Mouse (Mus musculus) CH12.LX (cell line): ENCODE measurements at regions not wholly inside any gene's neighbourhood (a gene's known extent, or its start where the extent isn't known, plus 50 kb on each side); places are given as distances from the start of the nearest gene placed in this dataset.

ENCODE experiments used
- DNase-seq: peaks from one replicate; pipeline ENCODE4 v3.0.0-alpha.2; 2013; ENCODE audit errors: extremely low read depth
- H3K27ac ChIP-seq: 2 replicates; pipeline ENCODE4 v1.5.1; 2012; ENCODE audit warnings: low read depth, mild to moderate bottlenecking, control low read depth, moderate library complexity; ENCODE audit not compliant: insufficient read depth
- H3K27me3 ChIP-seq: replicated peaks from 2 replicates; pipeline ENCODE3; 2012; ENCODE audit warnings: inconsistent platforms
- H3K36me3 ChIP-seq, 2 experiments: replicated peaks in 1 of 2; 2 replicates each; pipeline versions ENCODE3 to v1.6.1; 2012; ENCODE audit warnings: inconsistent platforms in 1 of 2, low read length in 1 of 2, mild to moderate bottlenecking in 1 of 2, mixed read lengths in 1 of 2, moderate library complexity in 1 of 2; ENCODE audit not compliant: control insufficient read depth in 1 of 2, insufficient read depth in 1 of 2
- H3K4me1 ChIP-seq, 2 experiments: 2 replicates each; pipeline ENCODE4 v1.6.1; 2012; ENCODE audit warnings: inconsistent platforms in 1 of 2, moderate library complexity in 1 of 2; ENCODE audit not compliant: insufficient read depth in 2 of 2, control insufficient read depth in 1 of 2
- H3K4me2 ChIP-seq: 2 replicates; pipeline ENCODE4 v1.6.1; 2012; ENCODE audit warnings: low read depth, mild to moderate bottlenecking, control low read depth; ENCODE audit not compliant: poor library complexity, insufficient read depth, severe bottlenecking
- H3K4me3 ChIP-seq, 3 experiments: fragments of 150-350 bp in 1 of 3; sonication (generic) in 1 of 3; replicated peaks in 1 of 3; 2 replicates each; pipeline versions ENCODE3 to v1.5.1; 2011 to 2012; ENCODE audit warnings: low read depth in 2 of 3, low read length in 2 of 3, mild to moderate bottlenecking in 2 of 3, moderate library complexity in 2 of 3, control low read depth in 1 of 3, improper control_type of control experiment in 1 of 3, inconsistent platforms in 1 of 3, mixed read lengths in 1 of 3; ENCODE audit not compliant: poor library complexity in 1 of 3
- H3K79me2 ChIP-seq: replicated peaks from 2 replicates; pipeline ENCODE4 v1.6.1; 2012; ENCODE audit warnings: mild to moderate bottlenecking, moderate library complexity; ENCODE audit not compliant: control insufficient read depth, poor library complexity, insufficient read depth, severe bottlenecking; ENCODE audit errors: extremely low read depth
- H3K9ac ChIP-seq: 2 replicates; pipeline ENCODE4 v1.6.1; 2012; ENCODE audit warnings: low read depth, mild to moderate bottlenecking, control low read depth, moderate library complexity; ENCODE audit not compliant: insufficient read depth
- H3K9me3 ChIP-seq: replicated peaks from 2 replicates; pipeline ENCODE3; 2012; ENCODE audit warnings: low read length, inconsistent platforms, mixed read lengths
- CHD2 ChIP-seq: IDR thresholded peaks from 2 replicates; pipeline ENCODE4 v1.6.1; 2011; ENCODE audit warnings: low read length, improper control_type of control experiment
- CTCF ChIP-seq, 2 experiments: IDR thresholded peaks in 1 of 2; conservative IDR thresholded peaks in 1 of 2; 2 replicates each; pipeline ENCODE4 v1.5.1; 2011 to 2012; ENCODE audit warnings: low read depth in 2 of 2, low read length in 2 of 2, improper control_type of control experiment in 1 of 2, inconsistent platforms in 1 of 2, mild to moderate bottlenecking in 1 of 2, moderate library complexity in 1 of 2
- E2F4 ChIP-seq: IDR thresholded peaks from 2 replicates; pipeline ENCODE4 v1.6.1; 2011; ENCODE audit warnings: low read depth, low read length, improper control_type of control experiment; ENCODE audit not compliant: insufficient replicate concordance
- GABPA ChIP-seq: IDR thresholded peaks from 2 replicates; pipeline ENCODE4 v1.6.1; 2012; ENCODE audit warnings: low read depth, low read length, improper control_type of control experiment, inconsistent platforms; ENCODE audit not compliant: insufficient replicate concordance
- IRF4 ChIP-seq: IDR thresholded peaks from 2 replicates; pipeline ENCODE4 v1.6.1; 2014; ENCODE audit warnings: low read depth, mild to moderate bottlenecking, inconsistent platforms, low read length, improper control_type of control experiment
- JUND ChIP-seq: conservative IDR thresholded peaks from 2 replicates; pipeline ENCODE4 v1.6.1; 2011; ENCODE audit warnings: low read depth, low read length, improper control_type of control experiment
- MAFK ChIP-seq: IDR thresholded peaks from 2 replicates; pipeline ENCODE4 v1.6.1; 2011; ENCODE audit warnings: low read length, improper control_type of control experiment; ENCODE audit not compliant: insufficient replicate concordance
- MAZ ChIP-seq: IDR thresholded peaks from 2 replicates; pipeline ENCODE4 v1.6.1; 2012; ENCODE audit warnings: low read depth, mild to moderate bottlenecking, inconsistent platforms, low read length, improper control_type of control experiment, moderate library complexity
- MEF2A ChIP-seq: IDR thresholded peaks from 2 replicates; pipeline ENCODE4 v1.6.1; 2014; ENCODE audit warnings: low read depth, mild to moderate bottlenecking, inconsistent platforms, low read length, improper control_type of control experiment, borderline replicate concordance
- MYC ChIP-seq: IDR thresholded peaks from 2 replicates; pipeline ENCODE4 v1.6.1; 2011; ENCODE audit warnings: low read depth, mild to moderate bottlenecking, improper control_type of control experiment, low read length
- NELFE ChIP-seq: IDR thresholded peaks from 2 replicates; pipeline ENCODE4 v1.6.1; 2011; ENCODE audit warnings: low read depth, low read length, improper control_type of control experiment
- NRF1 ChIP-seq: IDR thresholded peaks from 2 replicates; pipeline ENCODE4 v1.6.1; 2014; ENCODE audit warnings: low read depth, mild to moderate bottlenecking, inconsistent platforms, low read length, improper control_type of control experiment, moderate library complexity
- POLR2A ChIP-seq: IDR thresholded peaks from 2 replicates; pipeline ENCODE4 v1.6.1; 2011; ENCODE audit warnings: low read depth, mild to moderate bottlenecking, improper control_type of control experiment, low read length
- POLR2AphosphoS2 ChIP-seq: IDR thresholded peaks from 2 replicates; pipeline ENCODE4 v1.6.1; 2011; ENCODE audit warnings: low read depth, low read length, improper control_type of control experiment
- RAD21 ChIP-seq: IDR thresholded peaks from 2 replicates; pipeline ENCODE4 v1.6.1; 2011; ENCODE audit warnings: low read depth, mild to moderate bottlenecking, low read length, improper control_type of control experiment, moderate library complexity
- TBP ChIP-seq: conservative IDR thresholded peaks from 2 replicates; pipeline ENCODE4 v1.6.1; 2011; ENCODE audit warnings: low read depth, low read length, improper control_type of control experiment
- TCF12 ChIP-seq: IDR thresholded peaks from 2 replicates; pipeline ENCODE4 v1.6.1; 2014; ENCODE audit warnings: low read depth, mild to moderate bottlenecking, inconsistent platforms, low read length, improper control_type of control experiment
- UBTF ChIP-seq: IDR thresholded peaks from 2 replicates; pipeline ENCODE4 v1.6.1; 2012; ENCODE audit warnings: low read depth, mild to moderate bottlenecking, inconsistent platforms, low read length, improper control_type of control experiment, moderate library complexity
- USF1 ChIP-seq: IDR thresholded peaks from 2 replicates; pipeline ENCODE4 v1.6.1; 2014; ENCODE audit warnings: low read depth, mild to moderate bottlenecking, inconsistent platforms, low read length, improper control_type of control experiment
- USF2 ChIP-seq: conservative IDR thresholded peaks from 2 replicates; pipeline ENCODE4 v1.6.1; 2011; ENCODE audit warnings: low read depth, low read length, improper control_type of control experiment
- ZKSCAN1 ChIP-seq: IDR thresholded peaks from 2 replicates; pipeline ENCODE4 v1.6.1; 2012; ENCODE audit warnings: low read depth, inconsistent platforms, low read length, improper control_type of control experiment, borderline replicate concordance
- dilution Hi-C: fragments of 300-500 bp; cut with MboI; formaldehyde crosslinking; loops from 2 replicates; pipeline ENCODE4 v1.14.3; 2020; ENCODE audit warnings: low sequenced_read_pairs; ENCODE audit not compliant: extremely low pct_unique_long_range_greater_than_20kb, extremely low pct_ligation_motif_present
- in situ Hi-C: fragments of 300-500 bp; cut with MboI; formaldehyde crosslinking; loops from 3 replicates; pipeline ENCODE4 v1.14.3; 2019; ENCODE audit warnings: low sequenced_read_pairs, low pct_ligation_motif_present, low pct_unique_long_range_greater_than_20kb, mixed read lengths

DNA sequence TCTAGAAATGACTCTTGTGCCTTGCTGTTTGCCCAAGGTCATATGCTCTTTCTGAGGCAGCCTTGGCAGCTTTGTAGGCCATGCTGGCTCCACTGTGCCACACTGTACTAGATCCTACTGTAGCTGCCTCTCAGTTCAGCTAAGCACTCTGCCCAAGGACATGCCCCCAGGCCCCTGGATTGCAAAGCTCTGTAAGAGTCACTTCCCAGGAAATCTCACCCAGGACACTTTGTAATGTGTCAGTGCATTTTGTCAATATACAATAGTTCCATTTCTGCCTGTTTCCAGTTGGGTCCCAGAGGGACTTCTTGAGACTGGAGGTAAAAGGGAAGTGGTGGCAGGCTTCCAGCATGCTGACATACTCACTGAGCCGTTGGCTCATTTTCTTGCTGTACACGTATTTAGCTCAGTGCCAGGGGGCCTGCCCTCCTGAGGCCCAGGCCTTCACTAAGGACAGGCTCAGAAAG, 287.6 kb upstream of the Eif4g2 start:
- in situ Hi-C loops: no loop called here
- Histone ChIP-seq H3K27ac (no peak overlapping the region), H3K4me2 (no peak overlapping the region), H3K27me3 (no peaks in the 10 kb centered on the region), H3K9ac (no peak overlapping the region), H3K4me1 (peaks cover 8 to 66% of the 10 kb centered on the region in 2 experiments; a peak in 3 of 4 replicates), H3K9me3 (no peaks in the 10 kb centered on the region), H3K36me3 (no peaks in the 10 kb centered on the region), H3K4me3 (no peak overlapping the region), H3K79me2 (no peaks in the 10 kb centered on the region)
- DNase-seq: peak; percentile 80
- TF ChIP-seq MYC (no peak), UBTF (no peak), MEF2A (no peak), POLR2A (no peak), IRF4 (no peak), JUND (no peak), CTCF (conservative IDR thresholded peaks at IDR 0.05 in 1 of 2, IDR thresholded peaks at IDR 0.05 in 1 of 2; ENCODE audit: low read depth in 2 of 2, low read length in 2 of 2) (no peak)
- dilution Hi-C loops: no loop called here

DNA sequence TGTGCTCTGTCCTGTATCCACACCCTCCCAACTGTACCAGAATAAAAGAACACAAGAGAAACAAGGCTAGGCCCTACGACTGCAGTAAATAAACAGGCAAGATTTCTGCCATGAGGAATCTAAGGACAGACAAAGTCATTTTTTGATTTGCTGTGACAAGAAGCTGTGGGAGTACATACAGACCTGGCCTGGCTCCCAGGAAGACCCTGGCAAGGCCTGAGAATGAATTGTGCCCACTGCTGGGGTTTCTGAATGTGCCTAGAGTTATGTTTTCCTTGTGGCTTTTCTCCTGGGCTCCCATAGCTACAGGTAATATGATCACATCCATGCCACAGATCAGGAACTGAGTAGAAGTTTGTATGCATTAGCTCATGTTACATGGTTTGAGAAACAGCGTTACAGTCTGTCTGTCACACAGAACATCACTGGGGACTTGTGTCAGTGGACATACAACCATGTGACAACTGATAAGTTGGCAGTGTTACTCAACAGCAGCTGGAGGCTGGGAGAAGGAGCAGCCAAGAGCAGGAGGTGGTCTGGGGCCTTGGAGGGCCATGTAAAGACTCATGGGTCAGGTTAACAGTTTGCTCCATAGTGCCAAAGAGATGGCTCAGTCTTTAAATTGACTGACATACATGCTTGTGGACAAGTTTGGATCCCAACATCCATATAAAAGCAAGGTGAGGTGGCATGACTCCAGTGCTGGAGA, 285.6 kb upstream of the Eif4g2 start:
- Histone ChIP-seq H3K27me3 (no peaks in the 10 kb centered on the region), H3K4me2 (no peak overlapping the region), H3K9ac (no peak overlapping the region), H3K27ac (no peak overlapping the region), H3K79me2 (no peaks in the 10 kb centered on the region), H3K9me3 (no peaks in the 10 kb centered on the region), H3K4me1 (peaks cover 12 to 63% of the 10 kb centered on the region in 2 experiments; a peak in 3 of 4 replicates), H3K36me3 (no peaks in the 10 kb centered on the region), H3K4me3 (no peak overlapping the region)
- dilution Hi-C loops: no loop called here
- no peak for DNase-seq
- in situ Hi-C loops: no loop called here
- TF ChIP-seq E2F4: no peak
- no peak for TF ChIP-seq IRF4
- no peak for TF ChIP-seq MAFK
- no peak for TF ChIP-seq NRF1
- TF ChIP-seq MYC: no peak
- no peak for TF ChIP-seq RAD21
- TF ChIP-seq TBP: no peak
- no peak for TF ChIP-seq USF2
- TF ChIP-seq CHD2: no peak
- TF ChIP-seq USF1: no peak
- TF ChIP-seq NELFE: no peak
- TF ChIP-seq MAZ: no peak
- TF ChIP-seq POLR2AphosphoS2: no peak
- TF ChIP-seq TCF12: no peak
- TF ChIP-seq ZKSCAN1: no peak
- no peak for TF ChIP-seq GABPA
